Mouse (Mus musculus): ENCODE data around the gene Ufsp1.
"Not testable (repeated sequence)": the region's sequence is repeated elsewhere in the genome, so short reads cannot be mapped to it uniquely, and the experiment has no call there.

Ufsp1 gene

GRCm38 (mm10) chr5:137293839-137294743, at the start of gene Ufsp1:
Ufsp1 (plus strand) TSS chr5:137294629.
- CTCF ChIA-PET = interaction anchor here (0.8 kb wide), 1 partner anchor 14 kb away, joined by 3 read pairs; the partner anchor contains the start of gene Srrt

- CTCF ChIA-PET = interaction anchor here (0.8 kb wide), 1 partner anchor 84 kb away, joined by 8 read pairs; no protein-coding TSS in a partner anchor
Measured at GRCm38 (mm10) chr5:137263897-137264720, 30.3 kb upstream of the Ufsp1 start.

DNA sequence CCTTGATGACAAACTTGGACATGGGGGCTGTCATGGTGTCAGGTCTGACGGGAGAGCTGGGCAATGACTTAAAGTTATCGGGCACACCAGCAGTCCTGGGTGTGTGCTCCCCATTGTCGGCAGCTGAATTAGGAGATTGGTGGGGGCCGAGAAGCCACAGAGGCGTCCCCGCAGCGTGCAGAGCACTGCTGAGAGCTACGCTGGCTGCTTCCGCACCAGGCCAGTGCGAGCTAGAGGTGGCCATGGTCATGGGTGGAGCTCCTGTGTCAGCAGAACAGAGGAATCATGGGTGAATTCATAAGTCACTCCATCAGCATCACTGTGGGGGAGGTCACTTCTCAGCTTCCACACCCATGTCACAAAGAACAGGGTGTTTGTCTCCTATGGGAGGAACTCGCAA, 29.6 kb upstream of the Ufsp1 start:
- CTCF ChIA-PET = interaction anchor here (0.6 to 0.8 kb wide), 2 partner anchors 22 to 84 kb away, joined by 3 to 8 read pairs; no protein-coding TSS in a partner anchor

GRCm38 (mm10) chr5:137268131-137268910, 26.1 kb upstream of the Ufsp1 start:
- CTCF ChIA-PET = no interaction called here

- CTCF ChIA-PET = no interaction called here
Measured at GRCm38 (mm10) chr5:137277360-137278342, 16.8 kb upstream of the Ufsp1 start.

DNA sequence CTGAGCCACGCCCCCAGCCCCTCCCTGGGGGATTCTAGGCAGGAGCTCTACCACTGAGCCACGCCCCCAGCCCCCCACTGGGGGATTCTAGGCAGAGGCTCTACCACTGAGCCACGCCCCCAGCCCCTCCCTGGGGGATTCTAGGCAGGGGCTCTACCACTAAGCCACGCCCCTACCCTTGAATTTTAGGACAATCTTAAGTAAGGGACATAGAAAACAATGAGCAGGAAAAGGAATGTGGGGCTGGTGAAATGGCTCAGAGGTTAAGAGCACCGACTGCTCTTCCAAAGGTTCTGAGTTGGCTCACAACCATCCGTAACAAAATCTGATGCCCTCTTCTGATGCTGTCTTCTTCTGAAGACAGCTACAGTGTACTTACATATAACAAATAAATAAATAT, 10.0 kb upstream of the Ufsp1 start:
- CTCF ChIA-PET = not testable (repeated sequence)

DNA sequence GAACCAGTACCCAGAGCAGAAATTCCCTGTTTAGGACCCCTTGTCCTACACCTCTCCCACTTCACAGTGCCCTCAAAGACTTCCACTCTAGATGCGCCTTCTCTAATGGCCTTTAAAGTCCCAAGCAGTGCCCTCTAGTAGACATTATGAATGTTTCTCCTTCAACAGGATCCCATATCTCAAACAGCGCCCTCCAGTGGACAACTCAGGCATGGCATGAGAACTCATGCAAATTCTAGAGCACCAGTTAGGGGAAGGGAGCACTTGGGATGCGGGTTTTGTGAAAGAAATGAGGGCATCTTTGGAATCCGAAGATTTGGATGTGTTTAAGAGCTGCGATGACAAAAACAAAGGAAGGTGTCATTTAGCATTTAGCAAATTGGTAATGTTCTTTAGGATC, 9.4 kb upstream of the Ufsp1 start:
- CTCF ChIA-PET = interaction anchor here (0.6 kb wide), 1 partner anchor 1655 kb away, joined by 10 read pairs; no protein-coding TSS in a partner anchor

DNA sequence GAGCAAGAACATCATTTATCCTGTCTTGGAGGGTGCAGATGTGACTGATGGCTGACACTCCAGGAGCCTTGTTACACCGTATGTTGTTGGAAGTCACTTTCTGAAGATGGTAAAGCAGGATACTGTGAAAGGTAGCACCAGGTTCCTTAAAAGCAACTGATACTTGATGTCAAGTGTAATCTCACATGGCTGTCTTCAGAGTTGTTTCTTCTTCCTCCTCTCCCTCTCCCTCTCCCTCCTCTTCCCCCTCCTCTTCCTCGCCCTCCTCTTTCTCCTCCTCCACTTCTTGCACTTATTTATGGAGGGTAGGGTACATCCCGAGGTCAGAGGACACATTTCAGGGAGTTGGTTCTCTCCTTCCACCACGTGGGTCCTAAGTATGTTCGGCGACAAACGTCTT, 8.4 kb upstream of the Ufsp1 start:
- CTCF ChIA-PET = interaction anchor here (0.7 to 2.2 kb wide), 2 partner anchors 21 to 126 kb away, joined by 3 to 11 read pairs; no protein-coding TSS in a partner anchor

DNA sequence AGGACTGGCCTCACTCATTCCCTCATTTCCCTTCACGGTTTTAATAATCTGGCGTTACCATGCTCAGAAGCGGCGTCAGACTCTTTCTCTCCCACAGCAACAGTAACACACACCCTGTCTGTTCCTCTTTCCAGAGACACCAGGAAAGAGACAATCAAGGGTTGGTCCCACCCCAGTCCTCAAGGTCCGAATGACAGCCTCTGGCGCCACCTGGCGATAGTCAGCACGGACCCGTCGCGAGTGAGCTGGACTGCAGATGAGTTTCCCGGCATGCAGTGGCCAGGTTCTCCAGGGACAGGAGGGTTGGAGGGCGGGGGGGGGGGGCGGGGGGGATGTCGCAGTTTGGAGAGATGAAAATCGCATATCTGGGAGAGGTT, 7.8 kb upstream of the Ufsp1 start:
- CTCF ChIA-PET = interaction anchor here (0.7 to 2.2 kb wide), 7 partner anchors 12 to 178 kb away, joined by 3 to 11 read pairs (median 4); no protein-coding TSS in a partner anchor

GRCm38 (mm10) chr5:137287032-137287952, 7.1 kb upstream of the Ufsp1 start, which contains the start of gene Ache:
Ache (plus strand) TSS chr5:137287519.
- CTCF ChIA-PET = interaction anchor here (0.7 to 2.2 kb wide), 8 partner anchors 13 to 179 kb away, joined by 3 to 11 read pairs (median 4); no protein-coding TSS in a partner anchor

- CTCF ChIA-PET = interaction anchor here (0.6 to 1.2 kb wide), 4 partner anchors 38 to 167 kb away, joined by 3 to 4 read pairs (median 3); no protein-coding TSS in a partner anchor
Measured at GRCm38 (mm10) chr5:137287953-137288743, 6.3 kb upstream of the Ufsp1 start.

GRCm38 (mm10) chr5:137288999-137289470, 5.4 kb upstream of the Ufsp1 start:
- CTCF ChIA-PET = interaction anchor here (0.6 to 1.2 kb wide), 4 partner anchors 37 to 354 kb away, joined by 3 to 4 read pairs (median 3); no protein-coding TSS in a partner anchor

GRCm38 (mm10) chr5:137289591-137290365, 4.7 kb upstream of the Ufsp1 start:
- CTCF ChIA-PET = interaction anchor here (0.6 to 1.2 kb wide), 4 partner anchors 69 to 354 kb away, joined by 3 to 8 read pairs (median 3); no protein-coding TSS in a partner anchor

GRCm38 (mm10) chr5:137290677-137291076, 3.8 kb upstream of the Ufsp1 start:
- CTCF ChIA-PET = interaction anchor here (1.1 kb wide), 1 partner anchor 68 kb away, joined by 3 read pairs; no protein-coding TSS in a partner anchor

- CTCF ChIA-PET = no interaction called here
Measured at GRCm38 (mm10) chr5:137291381-137291926, 3.0 kb upstream of the Ufsp1 start.

DNA sequence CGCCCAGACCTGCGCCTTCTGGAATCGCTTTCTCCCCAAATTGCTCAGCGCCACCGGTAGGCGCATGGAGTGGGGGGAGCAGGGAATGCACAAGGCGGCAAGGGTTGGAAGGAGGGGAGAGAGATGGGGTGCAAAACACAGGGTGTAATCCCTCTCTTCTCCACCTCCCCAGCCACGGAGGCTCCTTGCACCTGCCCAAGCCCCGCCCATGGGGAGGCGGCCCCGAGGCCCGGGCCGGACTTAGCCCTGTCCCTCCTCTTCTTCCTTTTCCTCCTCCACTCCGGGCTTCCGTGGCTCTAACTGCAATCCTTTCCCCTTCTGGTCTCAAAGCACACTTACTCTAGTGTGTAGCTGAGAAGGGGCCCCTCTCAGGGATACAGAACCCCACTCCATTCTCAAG, 1.1 kb upstream of the Ufsp1 start:
- CTCF ChIA-PET = interaction anchor here (0.8 kb wide), 1 partner anchor 15 kb away, joined by 3 read pairs; the partner anchor contains the start of gene Srrt

Data from spleen, embryonic (tissue).